ENCODE assay signal across 8 mouse cellular contexts in genomic region chr1:82787414-82787813, GRCm38 (mm10). TPM values are rescaled to one million over a fixed set of nuclear protein-coding genes. Genes with fewer than 3 reads are reported as not detected.
DNase-seq lines count a peak whose midpoint lies in the region; ATAC-seq lines count a peak whose summit lies in the region.

No protein-coding gene starts in this region.

- ATAC-seq in inflammation-experienced regulatory T-cells, adult 6 months = peak; percentile 88

- peak; percentile 98 for DNase-seq in 3T3-L1 (ENCODE audit: low read depth, low spot score)
- DNase-seq in adrenal gland, adult (ENCODE audit: inconsistent age in 2 of 2, low spot score in 1 of 2) = peak; percentile 74 to 91
- peak; percentile 81 for DNase-seq in embryo, embryonic 10.5 days (ENCODE audit: low spot score)
- peak; percentile 23 to 38 for DNase-seq in gastrocnemius, postnatal 36 days
- DNase-seq in left cerebral cortex, postnatal 10 days (ENCODE audit: extremely low spot score in 1 of 2, low spot score in 2 of 2) = peak; percentile 69 to 78
- DNase-seq in mesoderm, embryonic 11.5 days (ENCODE audit: low read depth, low spot score) = peak; percentile 76
- peak; percentile 38 for DNase-seq in right cerebral cortex, postnatal 4 days

- intact Hi-C loops in gastrocnemius, postnatal 36 days (cut with DNase I) = loop anchor here (2.0 to 10.0 kb wide), 2 partner anchors 201 to 287 kb away; no protein-coding TSS in a partner anchor
- intact Hi-C loops in left cerebral cortex, postnatal 10 days (cut with DNase I) = loop anchor here (1.0 to 10.0 kb wide), 3 partner anchors 201 to 927 kb away; no protein-coding TSS in a partner anchor

RNA-seq across cellular contexts. Expression of gene Gm47791, which starts 16.4 kb away (rescaled TPM):
- not detected for total RNA-seq in gastrocnemius, postnatal 36 days (2021)
- polyA plus RNA-seq in inflammation-experienced regulatory T-cells, adult 6 months (2017; shearing (Covaris generic)) = not detected
- not detected for total RNA-seq in left cerebral cortex, postnatal 10 days (2021)

RNA-seq across cellular contexts. Expression of gene Tm4sf20, which starts 19.2 kb away (rescaled TPM):
- total RNA-seq in gastrocnemius, postnatal 36 days (2021) = not detected
- polyA plus RNA-seq in inflammation-experienced regulatory T-cells, adult 6 months (2017; shearing (Covaris generic)) = 1 to 10 TPM in 1 of 3 experiments, under 1 TPM in 1, not detected in 1; 0.40 to 1.1 TPM
- total RNA-seq in left cerebral cortex, postnatal 10 days (2021) = not detected

RNA-seq across cellular contexts. Expression of gene Agfg1, which starts 51.9 kb away (rescaled TPM):
- 10 to 100 TPM; 21.2 to 23.5 TPM for total RNA-seq in gastrocnemius, postnatal 36 days (2021)
- 10 to 100 TPM; 32.2 to 33.2 (median 32.6) TPM for polyA plus RNA-seq in inflammation-experienced regulatory T-cells, adult 6 months (2017; shearing (Covaris generic))
- 10 to 100 TPM; 82.3 to 86.3 TPM for total RNA-seq in left cerebral cortex, postnatal 10 days (2021)

Comparison
In these comparisons a context has a peak if more than half of its experiments do, and no peak if none do; other contexts are left out.
1. Peak in every context shown above with its lines: DNase-seq and ATAC-seq.
2. DNase-seq: peak in every context shown above with its lines; median percentile 98 in 3T3-L1; 82 in adrenal gland, adult; 81 in embryo, embryonic 10.5 days; 76 in mesoderm, embryonic 11.5 days; 74 in left cerebral cortex, postnatal 10 days; 38 in right cerebral cortex, postnatal 4 days; 30 in gastrocnemius, postnatal 36 days.